In genomic region chr4:141238492-141239387, GRCm38 (mm10) we compare ENCODE assay signal across 8 mouse cellular contexts. TPM values are rescaled to one million over a fixed set of nuclear protein-coding genes. Genes with fewer than 3 reads are reported as not detected.
DNase-seq lines count a peak whose midpoint lies in the region; ATAC-seq and TF ChIP-seq lines count a peak whose summit lies in the region.
"Had no signal": no experiment of that assay in that cellular context is flagged by ENCODE, and none has a peak within 500 bp of the region (broad histone marks: within the 10 kb centered on the region; RNA-seq: fewer than 3 reads in every experiment).

No protein-coding gene starts in this region.

- DNase-seq in neural tube, embryonic 11.5 days (ENCODE audit: low spot score): no peak
- no peak for DNase-seq in neural tube, embryonic 10.5 days (ENCODE audit: extremely low spot score, low spot score)
- DNase-seq in limb, embryonic 14.5 days (ENCODE audit: low spot score): no peak
- DNase-seq in stomach, postnatal 0 days (ENCODE audit: low spot score): no peak
- DNase-seq in ovary, adult 18-20 months (ENCODE audit: low spot score): no peak
- no peak for DNase-seq in gastrocnemius, postnatal 4 days (ENCODE audit: low spot score in 2 of 2)

- no peak for TF ChIP-seq EP300 in stomach, postnatal 0 days (optimal IDR thresholded peaks at IDR 0.05)

- H3K27ac ChIP-seq in neural tube, embryonic 11.5 days (ENCODE audit: low read depth, low read length): no peak overlapping the region
- no peak overlapping the region for H3K27ac ChIP-seq in forebrain, embryonic 13.5 days
- no peak overlapping the region for H3K27ac ChIP-seq in limb, embryonic 14.5 days (replicated peaks; ENCODE audit: low read depth, low read length)
- peak overlapping the region; percentile 82 for H3K27ac ChIP-seq in stomach, postnatal 0 days (replicated peaks)

- TF ChIP-seq CTCF in stomach, postnatal 0 days (IDR thresholded peaks at IDR 0.05; ENCODE audit: low read depth): no peak

- H3K4me1 ChIP-seq in neural tube, embryonic 11.5 days (ENCODE audit: control insufficient read depth, insufficient read depth, low read length): peaks cover 4% of the 10 kb centered on the region; the same call in 1 of the 2 replicates
- H3K4me1 ChIP-seq in forebrain, embryonic 13.5 days: peaks cover 36% of the 10 kb centered on the region
- H3K4me1 ChIP-seq in limb, embryonic 14.5 days (ENCODE audit: control insufficient read depth, insufficient read depth, low read length): peaks cover 33% of the 10 kb centered on the region
- peaks cover 11% of the 10 kb centered on the region; the same call in 1 of the 2 replicates for H3K4me1 ChIP-seq in stomach, postnatal 0 days (replicated peaks; ENCODE audit: control insufficient read depth, insufficient read depth)

- no peaks in the 10 kb centered on the region for H3K36me3 ChIP-seq in neural tube, embryonic 11.5 days (ENCODE audit: control insufficient read depth, insufficient read depth, low read length)
- H3K36me3 ChIP-seq in forebrain, embryonic 13.5 days (ENCODE audit: poor library complexity, severe bottlenecking): no peaks in the 10 kb centered on the region
- H3K36me3 ChIP-seq in limb, embryonic 14.5 days (ENCODE audit: control insufficient read depth, insufficient read depth, low read length): no peaks in the 10 kb centered on the region
- H3K36me3 ChIP-seq in stomach, postnatal 0 days (ENCODE audit: control insufficient read depth, insufficient read depth, low read length): no peaks in the 10 kb centered on the region

- H3K4me3 ChIP-seq in neural tube, embryonic 11.5 days (ENCODE audit: low read depth, low read length): peak overlapping the region; percentile 18
- peak overlapping the region; percentile 36 for H3K4me3 ChIP-seq in forebrain, embryonic 13.5 days
- H3K4me3 ChIP-seq in limb, embryonic 14.5 days (replicated peaks; ENCODE audit: low read length): peak overlapping the region; percentile 46
- H3K4me3 ChIP-seq in stomach, postnatal 0 days (ENCODE audit: low read depth, low read length): peak overlapping the region; percentile 38

- H3K9me3 ChIP-seq in neural tube, embryonic 11.5 days (ENCODE audit: control insufficient read depth, low read length): no peaks in the 10 kb centered on the region
- no peaks in the 10 kb centered on the region for H3K9me3 ChIP-seq in forebrain, embryonic 13.5 days (replicated peaks)
- no peaks in the 10 kb centered on the region for H3K9me3 ChIP-seq in limb, embryonic 14.5 days (ENCODE audit: control insufficient read depth, low read length)
- no peaks in the 10 kb centered on the region for H3K9me3 ChIP-seq in stomach, postnatal 0 days (ENCODE audit: control insufficient read depth, low read length)

- no peak for TF ChIP-seq POLR2A in limb, embryonic 14.5 days (IDR thresholded peaks at IDR 0.05; ENCODE audit: borderline replicate concordance, extremely low read depth, insufficient read depth, insufficient read length)

- H3K9ac ChIP-seq in neural tube, embryonic 11.5 days (ENCODE audit: low read length): peak overlapping the region; percentile 3; the same call in 1 of the 2 replicates
- peak overlapping the region; percentile 55; the same call in 1 of the 2 replicates for H3K9ac ChIP-seq in forebrain, embryonic 13.5 days
- H3K9ac ChIP-seq in limb, embryonic 14.5 days (ENCODE audit: low read depth, low read length, severe bottlenecking): peak overlapping the region; percentile 45
- H3K9ac ChIP-seq in stomach, postnatal 0 days (ENCODE audit: low read length): peak overlapping the region; percentile 43

- H3K27me3 ChIP-seq in neural tube, embryonic 11.5 days (ENCODE audit: control insufficient read depth, insufficient read depth, low read length): peaks cover 61% of the 10 kb centered on the region
- peaks cover 75% of the 10 kb centered on the region for H3K27me3 ChIP-seq in forebrain, embryonic 13.5 days
- H3K27me3 ChIP-seq in limb, embryonic 14.5 days (ENCODE audit: control insufficient read depth, insufficient read depth, low read length): peaks cover 37% of the 10 kb centered on the region
- no peaks in the 10 kb centered on the region for H3K27me3 ChIP-seq in stomach, postnatal 0 days (ENCODE audit: control insufficient read depth, insufficient read depth, low read length)

- peak overlapping the region; percentile 41 for H3K4me2 ChIP-seq in neural tube, embryonic 11.5 days (ENCODE audit: low read depth)
- peak overlapping the region; percentile 64 for H3K4me2 ChIP-seq in forebrain, embryonic 13.5 days
- H3K4me2 ChIP-seq in limb, embryonic 14.5 days (replicated peaks; ENCODE audit: low read depth, low read length, severe bottlenecking): peak overlapping the region; percentile 72
- H3K4me2 ChIP-seq in stomach, postnatal 0 days (replicated peaks; ENCODE audit: low read depth): peak overlapping the region; percentile 70

- WGBS in neural tube, embryonic 11.5 days: 6% methylated on average over 20 of the region's 20 CpGs
- whole genome bisulfite sequencing in forebrain, embryonic 13.5 days: 3% methylated on average over 20 of the region's 20 CpGs
- WGBS in limb, embryonic 14.5 days: 5% methylated on average over 20 of the region's 20 CpGs
- 8% methylated on average over 20 of the region's 20 CpGs for WGBS in stomach, postnatal 0 days

- ATAC-seq in neural tube, embryonic 11.5 days (ENCODE audit: insufficient read depth, low FRiP score, low TSS enrichment): no peak; the same call in 1 of the 2 replicates
- ATAC-seq in forebrain, embryonic 13.5 days: no peak
- ATAC-seq in limb, embryonic 14.5 days (ENCODE audit: low FRiP score, low read depth): no peak; the same call in 1 of the 2 replicates
- no peak for ATAC-seq in stomach, postnatal 0 days (ENCODE audit: low FRiP score, low TSS enrichment)

RNA-seq across cellular contexts. Expression of gene Arhgef19, which starts 0.6 kb away (rescaled TPM):
- 1.2 and 2.3 TPM in 2 replicates for polyA plus RNA-seq in neural tube, embryonic 11.5 days (2014; fragmentation: Nextera tagmentation; extraction: Ambion mirVana)
- 0.96 and 1.2 TPM in 2 replicates for polyA plus RNA-seq in forebrain, embryonic 13.5 days (2015; fragmentation: Nextera tagmentation; extraction: Ambion mirVana)
- 20.4 and 21.8 TPM in 2 replicates for polyA plus RNA-seq in limb, embryonic 14.5 days (2012; rRNA removed)
- 15.3 and 18.7 TPM in 2 replicates for polyA plus RNA-seq in limb, embryonic 14.5 days (2014; fragmentation: Nextera tagmentation; extraction: Ambion mirVana)
- polyA plus RNA-seq in stomach, postnatal 0 days (2015; fragmentation: Nextera tagmentation; extraction: Ambion mirVana): 6.6 and 9.2 TPM in 2 replicates
- total RNA-seq in gastrocnemius, postnatal 4 days (2021): 1 to 10 TPM; 3.0 to 4.7 TPM
- total RNA-seq: neutrophil, adult 5-6 weeks had no signal

RNA-seq across cellular contexts. Expression of gene Rsg1, which starts 25.0 kb away (rescaled TPM):
- polyA plus RNA-seq in neural tube, embryonic 11.5 days (2014; fragmentation: Nextera tagmentation; extraction: Ambion mirVana): 5.4 and 6.5 TPM in 2 replicates
- polyA plus RNA-seq in forebrain, embryonic 13.5 days (2015; fragmentation: Nextera tagmentation; extraction: Ambion mirVana): 6.1 and 7.1 TPM in 2 replicates
- 3.6 and 4.2 TPM in 2 replicates for polyA plus RNA-seq in limb, embryonic 14.5 days (2012; rRNA removed)
- 5.5 and 6.1 TPM in 2 replicates for polyA plus RNA-seq in limb, embryonic 14.5 days (2014; fragmentation: Nextera tagmentation; extraction: Ambion mirVana)
- polyA plus RNA-seq in stomach, postnatal 0 days (2015; fragmentation: Nextera tagmentation; extraction: Ambion mirVana): 1.8 and 2.3 TPM in 2 replicates
- total RNA-seq in gastrocnemius, postnatal 4 days (2021): 1 to 10 TPM; 1.1 to 1.3 TPM

Comparison
In these comparisons a context has a peak if more than half of its experiments do, and no peak if none do; other contexts are left out.
1. H3K9ac ChIP-seq: peak in every context shown above with its lines; median percentile 55 in forebrain, embryonic 13.5 days; 45 in limb, embryonic 14.5 days; 43 in stomach, postnatal 0 days; 3 in neural tube, embryonic 11.5 days.